8 mouse cellular contexts compared by ENCODE assay signal in genomic region chr7:66388621-66389532, GRCm38 (mm10). TPM values are rescaled to one million over a fixed set of nuclear protein-coding genes. Genes with fewer than 3 reads are reported as not detected.
DNase-seq lines count a peak whose midpoint lies in the region; ATAC-seq lines count a peak whose summit lies in the region.

No protein-coding gene starts in this region.

- peak; percentile 63; the same call in 1 of the 2 replicates for ATAC-seq in hindbrain, embryonic 13.5 days (ENCODE audit: low FRiP score)

- H3K36me3 ChIP-seq in hindbrain, embryonic 13.5 days = no peaks in the 10 kb centered on the region

- WGBS in hindbrain, embryonic 13.5 days = 15% methylated on average over 28 of the region's 28 CpGs

- DNase-seq in ZHBTc4 (ENCODE audit: low read depth, low spot score) = peak; percentile 77
- peak; percentile 69 to 79 for DNase-seq in cerebellum, postnatal 14 days
- peak; percentile 22 to 56 for DNase-seq in frontal cortex, postnatal 10 days (ENCODE audit: low spot score in 2 of 2)
- peak; percentile 56 to 64 for DNase-seq in layer of hippocampus, postnatal 10 days (ENCODE audit: low spot score in 2 of 2)
- peak; percentile 85 for DNase-seq in lung, postnatal 10 days
- peak; percentile 92 for DNase-seq in retina, embryonic 14.5 days (ENCODE audit: low spot score)
- DNase-seq in urinary bladder, postnatal 4 days (ENCODE audit: low spot score in 2 of 2) = peak; percentile 45 to 66

- peaks cover 22% of the 10 kb centered on the region for H3K27me3 ChIP-seq in hindbrain, embryonic 13.5 days

- H3K4me3 ChIP-seq in hindbrain, embryonic 13.5 days = peak overlapping the region; percentile 55

- H3K9me3 ChIP-seq in hindbrain, embryonic 13.5 days = no peaks in the 10 kb centered on the region

- H3K27ac ChIP-seq in hindbrain, embryonic 13.5 days = no peak overlapping the region

- H3K4me2 ChIP-seq in hindbrain, embryonic 13.5 days = peak overlapping the region; percentile 99

- H3K9ac ChIP-seq in hindbrain, embryonic 13.5 days = peak overlapping the region; percentile 79

- H3K4me1 ChIP-seq in hindbrain, embryonic 13.5 days (replicated peaks) = peaks cover 21% of the 10 kb centered on the region

RNA-seq across cellular contexts. Expression of gene Lrrk1, which starts 0.7 kb away (rescaled TPM):
- polyA plus RNA-seq in hindbrain, embryonic 13.5 days (2015; fragmentation: Nextera tagmentation; extraction: Ambion mirVana) = 4.6 and 5.0 TPM in 2 replicates
- total RNA-seq in layer of hippocampus, postnatal 10 days (2021) = 1 to 10 TPM; 3.1 to 3.4 TPM

RNA-seq across cellular contexts. Expression of gene Gm10974, which starts 23.2 kb away (rescaled TPM):
- polyA plus RNA-seq in hindbrain, embryonic 13.5 days (2015; fragmentation: Nextera tagmentation; extraction: Ambion mirVana) = not detected in 2 replicates
- not detected for total RNA-seq in layer of hippocampus, postnatal 10 days (2021)

RNA-seq across cellular contexts. Expression of gene Aldh1a3, which starts 38.4 kb away (rescaled TPM):
- polyA plus RNA-seq in hindbrain, embryonic 13.5 days (2015; fragmentation: Nextera tagmentation; extraction: Ambion mirVana) = 2.1 and 3.2 TPM in 2 replicates
- total RNA-seq in layer of hippocampus, postnatal 10 days (2021) = 1 to 10 TPM in 1 of 2 experiments, under 1 TPM in 1; 0.94 to 1.4 TPM

Comparison
In these comparisons a context has a peak if more than half of its experiments do, and no peak if none do; other contexts are left out.
1. DNase-seq: peak in every context shown above with its lines; median percentile 92 in retina, embryonic 14.5 days; 85 in lung, postnatal 10 days; 77 in ZHBTc4; 74 in cerebellum, postnatal 14 days; 60 in layer of hippocampus, postnatal 10 days; 56 in urinary bladder, postnatal 4 days; 39 in frontal cortex, postnatal 10 days.